Mouse (Mus musculus): ENCODE results near the gene Rreb1.

Rreb1 gene

GRCm38 (mm10) chr13:37912011-37912410, 133.8 kb downstream of the Rreb1 start:
- no peak for DNase-seq (ENCODE audit: extremely low spot score, low spot score)

- DNase-seq (ENCODE audit: extremely low spot score, low spot score): no peak
Observed at GRCm38 (mm10) chr13:37912591-37913467, 134.6 kb downstream of the Rreb1 start.

- DNase-seq (ENCODE audit: extremely low spot score, low spot score): no peak
Observed at GRCm38 (mm10) chr13:37913963-37914362, 135.8 kb downstream of the Rreb1 start.

GRCm38 (mm10) chr13:37918336-37919261, 140.4 kb downstream of the Rreb1 start:
- no peak for DNase-seq (ENCODE audit: extremely low spot score, low spot score)

- no peak for DNase-seq (ENCODE audit: extremely low spot score, low spot score)
Observed at GRCm38 (mm10) chr13:37919711-37920277, 141.6 kb downstream of the Rreb1 start.

- DNase-seq (ENCODE audit: extremely low spot score, low spot score): no peak
Observed at GRCm38 (mm10) chr13:37920727-37921126, 142.5 kb downstream of the Rreb1 start.

- DNase-seq (ENCODE audit: extremely low spot score, low spot score): no peak
Observed at GRCm38 (mm10) chr13:37923091-37923490, 144.9 kb downstream of the Rreb1 start.

GRCm38 (mm10) chr13:37923643-37924460, 145.7 kb downstream of the Rreb1 start:
- DNase-seq (ENCODE audit: extremely low spot score, low spot score): no peak

GRCm38 (mm10) chr13:37924461-37924948, 146.3 kb downstream of the Rreb1 start:
- DNase-seq (ENCODE audit: extremely low spot score, low spot score): no peak

GRCm38 (mm10) chr13:37926394-37926793, 148.2 kb downstream of the Rreb1 start:
- DNase-seq (ENCODE audit: extremely low spot score, low spot score): no peak

- DNase-seq (ENCODE audit: extremely low spot score, low spot score): no peak
Observed at GRCm38 (mm10) chr13:37929532-37929931, 151.3 kb downstream of the Rreb1 start.

- no peak for DNase-seq (ENCODE audit: extremely low spot score, low spot score)
Observed at GRCm38 (mm10) chr13:37930091-37930490, 151.9 kb downstream of the Rreb1 start.

- no peak for DNase-seq (ENCODE audit: extremely low spot score, low spot score)
Observed at GRCm38 (mm10) chr13:37930621-37931020, 152.4 kb downstream of the Rreb1 start.

- no peak for DNase-seq (ENCODE audit: extremely low spot score, low spot score)
Observed at GRCm38 (mm10) chr13:37931210-37931922, 153.2 kb downstream of the Rreb1 start.

GRCm38 (mm10) chr13:37934075-37934474, 155.9 kb downstream of the Rreb1 start:
- no peak for DNase-seq (ENCODE audit: extremely low spot score, low spot score)

- DNase-seq (ENCODE audit: extremely low spot score, low spot score): no peak
Observed at GRCm38 (mm10) chr13:37934920-37935319, 156.7 kb downstream of the Rreb1 start.

GRCm38 (mm10) chr13:37936351-37936750, 158.2 kb downstream of the Rreb1 start:
- no peak for DNase-seq (ENCODE audit: extremely low spot score, low spot score)

- DNase-seq (ENCODE audit: extremely low spot score, low spot score): no peak
Observed at GRCm38 (mm10) chr13:37940167-37940566, 162.0 kb downstream of the Rreb1 start.

- DNase-seq (ENCODE audit: extremely low spot score, low spot score): no peak
Observed at GRCm38 (mm10) chr13:37940649-37941048, 162.4 kb downstream of the Rreb1 start.

GRCm38 (mm10) chr13:37941138-37941645, 163.0 kb downstream of the Rreb1 start:
- no peak for DNase-seq (ENCODE audit: extremely low spot score, low spot score)
